Mouse (Mus musculus) erythroblast, embryonic 14.5 days (primary cell): ENCODE results near the gene Crocc.

ENCODE experiments used
- GATA1 ChIP-seq: IDR thresholded peaks from 2 replicates; pipeline ENCODE4 v1.6.1; 2012; ENCODE audit warnings: low read length, inconsistent platforms, mixed read lengths
- TAL1 ChIP-seq: IDR thresholded peaks from 3 replicates; pipeline ENCODE4 v1.6.1; 2012; ENCODE audit warnings: low read length, inconsistent platforms, mixed read lengths

DNA sequence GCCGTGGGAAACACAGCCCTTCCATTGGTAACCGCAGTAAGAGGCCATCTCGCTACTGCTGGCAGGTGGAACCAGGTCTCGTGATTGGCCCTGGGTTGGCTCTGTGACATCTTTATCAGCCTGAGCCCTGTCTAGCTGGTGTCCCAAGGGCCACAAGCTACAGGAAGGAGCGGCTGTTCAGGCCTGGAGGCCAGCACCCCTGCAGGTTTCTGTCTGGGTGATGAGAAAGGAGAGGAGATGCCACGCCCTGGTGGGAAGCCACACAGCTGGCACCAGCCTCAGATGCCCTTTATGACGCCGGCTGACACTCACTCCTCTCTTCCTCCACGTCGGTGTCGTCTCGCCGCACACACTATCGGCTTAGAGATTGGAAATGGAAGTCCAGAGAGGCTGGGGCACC lies 70.9 kb downstream of the Crocc start:
- no peak for TF ChIP-seq TAL1
- TF ChIP-seq GATA1: no peak
